Mouse (Mus musculus) ES-Bruce4 (cell line): ENCODE results near the gene Aqp2.

Experiments used
- CTCF ChIP-seq: IDR thresholded peaks from one replicate; pipeline ENCODE4 v1.8.1; 2011; ENCODE audit warnings: low read depth, low read length
- EP300 ChIP-seq: IDR thresholded peaks from 2 replicates; pipeline ENCODE4 v1.6.1; 2011; ENCODE audit warnings: low read depth, low read length; ENCODE audit not compliant: insufficient read depth
- POLR2A ChIP-seq: IDR thresholded peaks from one replicate; pipeline ENCODE4 v1.8.1; 2011; ENCODE audit warnings: low read length; ENCODE audit not compliant: insufficient read depth

- no peak for TF ChIP-seq CTCF
- no peak for TF ChIP-seq EP300
- TF ChIP-seq POLR2A, result no peak
Observed at GRCm38 (mm10) chr15:99584407-99585202, 5.8 kb downstream of the Aqp2 start.
